ENCODE assay signal across 8 mouse cellular contexts in genomic region chr1:136569626-136570297, GRCm38 (mm10). TPM values are rescaled to one million over a fixed set of nuclear protein-coding genes. Genes with fewer than 3 reads are reported as not detected.
DNase-seq lines count a peak whose midpoint lies in the region; ATAC-seq lines count a peak whose summit lies in the region.

No protein-coding gene starts in this region.

- peaks cover 7% of the 10 kb centered on the region; the same call in 1 of the 2 replicates for H3K27me3 ChIP-seq in embryonic facial prominence, embryonic 15.5 days
- H3K27me3 ChIP-seq in midbrain, embryonic 11.5 days (ENCODE audit: control insufficient read depth, insufficient read depth, low read length) = no peaks in the 10 kb centered on the region

- DNase-seq in embryo, embryonic 11 days = peak; percentile 30
- no peak for DNase-seq in embryo, embryonic 10 days (ENCODE audit: low spot score)
- DNase-seq in kidney, adult 9 months = peak; percentile 86
- DNase-seq in midbrain, embryonic 11.5 days (ENCODE audit: low spot score, missing footprints) = no peak
- no peak for DNase-seq in urinary bladder, postnatal 10 days (ENCODE audit: low spot score)
- DNase-seq in right cerebral cortex, postnatal 14 days = no peak
- no peak for DNase-seq in ovary, postnatal 36 days (ENCODE audit: low spot score)

- no peak for ATAC-seq in embryonic facial prominence, embryonic 15.5 days (ENCODE audit: insufficient number of reproducible peaks, low FRiP score, low TSS enrichment, low read depth)
- ATAC-seq in midbrain, embryonic 11.5 days (ENCODE audit: low FRiP score) = 0 out of 2 replicates have a peak, but pooled peaks have one; percentile 30

- no peak overlapping the region for H3K27ac ChIP-seq in embryonic facial prominence, embryonic 15.5 days (replicated peaks)
- H3K27ac ChIP-seq in midbrain, embryonic 11.5 days (ENCODE audit: low read depth, low read length) = no peak overlapping the region

- 38% methylated on average over 20 of the region's 20 CpGs for WGBS in embryonic facial prominence, embryonic 15.5 days
- WGBS in midbrain, embryonic 11.5 days = 41% methylated on average over 20 of the region's 20 CpGs

- H3K9me3 ChIP-seq in embryonic facial prominence, embryonic 15.5 days (replicated peaks) = no peaks in the 10 kb centered on the region
- no peaks in the 10 kb centered on the region for H3K9me3 ChIP-seq in midbrain, embryonic 11.5 days (ENCODE audit: control insufficient read depth, low read length)

- H3K36me3 ChIP-seq in embryonic facial prominence, embryonic 15.5 days = no peaks in the 10 kb centered on the region
- no peaks in the 10 kb centered on the region for H3K36me3 ChIP-seq in midbrain, embryonic 11.5 days (ENCODE audit: control insufficient read depth, insufficient read depth, low read length)

- H3K9ac ChIP-seq in embryonic facial prominence, embryonic 15.5 days = no peak overlapping the region
- peak overlapping the region; percentile 38 for H3K9ac ChIP-seq in midbrain, embryonic 11.5 days (ENCODE audit: low read length)

- H3K4me1 ChIP-seq in embryonic facial prominence, embryonic 15.5 days = no peaks in the 10 kb centered on the region
- H3K4me1 ChIP-seq in midbrain, embryonic 11.5 days (ENCODE audit: control insufficient read depth, insufficient read depth, low read length) = 0 out of 2 replicates have a peak, but pooled peaks cover 3% of the 10 kb centered on the region

- H3K4me2 ChIP-seq in embryonic facial prominence, embryonic 15.5 days (replicated peaks) = peak overlapping the region; percentile 33
- H3K4me2 ChIP-seq in midbrain, embryonic 11.5 days = peak overlapping the region; percentile 23; the same call in 1 of the 2 replicates

- H3K4me3 ChIP-seq in embryonic facial prominence, embryonic 15.5 days (replicated peaks) = peak overlapping the region; percentile 18
- peak overlapping the region; percentile 8; the same call in 1 of the 2 replicates for H3K4me3 ChIP-seq in midbrain, embryonic 11.5 days (ENCODE audit: low read depth, low read length)

RNA-seq across cellular contexts. Expression of gene Zfp281, which starts 54.9 kb away (rescaled TPM):
- 18.4 and 19.2 TPM in 2 replicates for polyA plus RNA-seq in embryonic facial prominence, embryonic 15.5 days (2015; fragmentation: Nextera tagmentation; extraction: Ambion mirVana)
- 40.5 and 42.1 TPM in 2 replicates for polyA plus RNA-seq in midbrain, embryonic 11.5 days (2014; fragmentation: Nextera tagmentation; extraction: Ambion mirVana)

Comparison
In these comparisons a context has a peak if more than half of its experiments do, and no peak if none do; other contexts are left out.
1. DNase-seq: peak in embryo, embryonic 11 days (single experiment) and kidney, adult 9 months (single experiment); none in embryo, embryonic 10 days (single experiment), midbrain, embryonic 11.5 days (single experiment), urinary bladder, postnatal 10 days (single experiment), right cerebral cortex, postnatal 14 days (single experiment) and ovary, postnatal 36 days (single experiment).